Mouse (Mus musculus): Measurements from ENCODE around the gene H2al1a. TPM values are rescaled to one million over a fixed set of nuclear protein-coding genes. Genes with fewer than 3 reads are reported as not detected.
A peak's percentile ranks its signal among the peaks of the same experiment; 100 is the strongest.

Gene H2al1a
- polyA plus RNA-seq, 2 experiments = not detected

DNA sequence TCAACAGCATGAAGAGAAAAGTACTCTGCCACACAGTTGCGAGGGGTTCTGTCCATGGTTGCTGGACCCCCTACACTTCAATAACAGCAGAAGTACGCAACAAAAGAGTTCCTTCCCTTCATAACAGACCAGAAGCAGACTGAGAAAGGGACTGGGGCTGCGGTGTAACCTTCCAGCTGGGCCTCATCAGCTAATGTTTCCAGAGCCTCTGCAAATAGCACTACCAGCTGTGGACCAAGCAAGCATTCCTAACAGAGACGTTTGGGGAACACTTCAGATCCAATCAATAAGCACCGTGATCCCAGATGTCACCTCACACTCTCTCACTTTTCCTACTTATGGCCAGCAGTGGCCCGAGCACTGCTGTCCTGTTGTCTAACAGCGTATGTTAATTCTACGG lies 34.1 kb upstream of the H2al1a start:
- no peak overlapping the region for H3K4me3 ChIP-seq (replicated peaks; ENCODE audit: low read length)
- H3K36me3 ChIP-seq (ENCODE audit: control insufficient read depth, insufficient read depth, low read length) = no peaks in the 10 kb centered on the region
- peak; percentile 34 for DNase-seq (ENCODE audit: low spot score)
- no peaks in the 10 kb centered on the region for H3K27me3 ChIP-seq (ENCODE audit: control insufficient read depth, insufficient read depth, low read length)
- TF ChIP-seq POLR2A (IDR thresholded peaks at IDR 0.05; ENCODE audit: borderline replicate concordance, extremely low read depth, insufficient read depth, insufficient read length) = no peak
- H3K4me2 ChIP-seq (replicated peaks; ENCODE audit: low read depth, low read length, severe bottlenecking) = no peak overlapping the region
- no peak for ATAC-seq (ENCODE audit: low FRiP score, low read depth)
- H3K9ac ChIP-seq (ENCODE audit: low read depth, low read length, severe bottlenecking) = no peak overlapping the region
- no peaks in the 10 kb centered on the region for H3K9me3 ChIP-seq (ENCODE audit: control insufficient read depth, low read length)
- WGBS = 55% methylated on average over 8 of the region's 8 CpGs
- H3K4me1 ChIP-seq (ENCODE audit: control insufficient read depth, insufficient read depth, low read length) = peaks cover 5% of the 10 kb centered on the region; the same call in 1 of the 2 replicates
- no peak overlapping the region for H3K27ac ChIP-seq (replicated peaks; ENCODE audit: low read depth, low read length)

DNA sequence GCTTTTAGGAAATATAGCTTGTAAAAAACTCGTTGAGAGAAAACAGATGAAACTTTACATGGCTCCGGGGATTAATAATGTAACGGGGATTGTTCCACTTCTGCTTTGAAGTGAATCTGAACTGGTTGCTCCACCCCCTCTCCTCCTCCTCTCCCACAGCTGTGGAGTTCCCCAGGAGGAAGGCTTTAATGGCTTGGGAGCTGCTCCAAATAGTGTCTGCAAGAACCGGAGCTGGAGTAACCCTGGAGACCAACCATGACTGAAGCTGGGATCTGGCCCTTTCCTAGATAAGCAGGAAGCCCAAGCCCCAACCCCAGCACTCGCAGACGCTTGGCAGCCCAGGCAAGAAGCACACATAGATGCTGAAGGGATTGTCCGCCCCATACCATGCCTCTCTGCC lies 31.3 kb upstream of the H2al1a start:
- Histone ChIP-seq H3K4me3 (replicated peaks; ENCODE audit: low read length) (no peak overlapping the region), H3K4me1 (ENCODE audit: control insufficient read depth, insufficient read depth, low read length) (peaks cover 5% of the 10 kb centered on the region; the same call in 1 of the 2 replicates), H3K9me3 (ENCODE audit: control insufficient read depth, low read length) (no peaks in the 10 kb centered on the region), H3K36me3 (ENCODE audit: control insufficient read depth, insufficient read depth, low read length) (no peaks in the 10 kb centered on the region), H3K9ac (ENCODE audit: low read depth, low read length, severe bottlenecking) (no peak overlapping the region), H3K27me3 (ENCODE audit: control insufficient read depth, insufficient read depth, low read length) (no peaks in the 10 kb centered on the region), H3K27ac (replicated peaks; ENCODE audit: low read depth, low read length) (no peak overlapping the region), H3K4me2 (replicated peaks; ENCODE audit: low read depth, low read length, severe bottlenecking) (no peak overlapping the region)
- 29% methylated on average over 7 of the region's 7 CpGs for WGBS
- DNase-seq (ENCODE audit: low spot score) (peak; percentile 70), ATAC-seq (ENCODE audit: low FRiP score, low read depth) (peak; percentile 89)
- no peak for TF ChIP-seq POLR2A (IDR thresholded peaks at IDR 0.05; ENCODE audit: borderline replicate concordance, extremely low read depth, insufficient read depth, insufficient read length)

DNA sequence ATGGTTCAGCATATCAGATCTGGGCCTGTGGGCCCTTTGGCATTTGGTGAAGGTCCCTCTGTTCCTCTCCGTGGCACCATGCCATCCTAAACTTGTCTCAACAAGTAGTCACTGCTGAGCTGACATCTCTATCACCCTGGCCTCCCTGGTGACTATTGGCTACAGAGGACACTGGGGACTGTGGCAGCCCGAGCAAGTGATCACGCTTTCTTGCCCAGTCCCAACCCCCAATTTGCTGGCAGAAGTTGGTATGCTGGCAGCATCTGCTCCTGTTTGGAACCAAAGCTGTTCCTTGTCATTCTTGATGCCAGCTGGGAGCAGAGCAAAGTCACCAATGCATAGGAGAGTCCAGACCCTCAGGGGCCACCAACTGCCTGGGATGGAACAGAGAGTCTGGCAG lies 30.0 kb upstream of the H2al1a start:
- ATAC-seq (ENCODE audit: low FRiP score, low read depth) = no peak
- DNase-seq (ENCODE audit: low spot score) = no peak
- 92% methylated on average over 3 of the region's 3 CpGs for WGBS

DNA sequence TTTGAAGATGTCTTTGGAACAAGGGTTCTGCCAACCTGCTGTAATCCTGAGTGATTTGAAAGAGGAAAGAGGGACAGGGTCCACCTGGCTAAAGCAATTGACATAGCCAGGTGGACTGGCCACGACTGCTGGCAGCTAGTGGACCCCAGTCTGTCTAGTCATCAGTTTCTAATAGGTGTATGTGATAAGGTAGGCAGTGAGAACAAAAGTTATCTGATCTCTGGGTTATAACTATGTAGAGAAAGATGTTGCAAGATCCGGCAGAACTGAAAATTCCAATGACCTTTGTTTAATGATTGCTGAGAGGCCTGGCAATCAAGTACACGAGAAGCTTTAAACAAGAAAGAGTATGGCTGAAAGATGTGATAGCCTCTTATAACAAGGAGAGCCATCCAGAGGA lies 25.9 kb upstream of the H2al1a start:
- Histone ChIP-seq H3K4me1 (ENCODE audit: control insufficient read depth, insufficient read depth, low read length) (peaks cover under 1% of the 10 kb centered on the region; the same call in 1 of the 2 replicates), H3K27me3 (ENCODE audit: control insufficient read depth, insufficient read depth, low read length) (no peaks in the 10 kb centered on the region), H3K27ac (replicated peaks; ENCODE audit: low read depth, low read length) (no peak overlapping the region), H3K36me3 (ENCODE audit: control insufficient read depth, insufficient read depth, low read length) (no peaks in the 10 kb centered on the region), H3K9ac (ENCODE audit: low read depth, low read length, severe bottlenecking) (no peak overlapping the region), H3K9me3 (ENCODE audit: control insufficient read depth, low read length) (no peaks in the 10 kb centered on the region), H3K4me3 (replicated peaks; ENCODE audit: low read length) (no peak overlapping the region), H3K4me2 (replicated peaks; ENCODE audit: low read depth, low read length, severe bottlenecking) (no peak overlapping the region)
- ATAC-seq (ENCODE audit: low FRiP score, low read depth) (no peak), DNase-seq (ENCODE audit: low spot score) (no peak)
- WGBS = 86% methylated on average over 3 of the region's 3 CpGs
- TF ChIP-seq POLR2A (IDR thresholded peaks at IDR 0.05; ENCODE audit: borderline replicate concordance, extremely low read depth, insufficient read depth, insufficient read length) = no peak

More for the DNA sequence above, 30.0 kb upstream of the H2al1a start:
- Histone ChIP-seq H3K9ac (ENCODE audit: low read depth, low read length, severe bottlenecking) (no peak overlapping the region), H3K27ac (replicated peaks; ENCODE audit: low read depth, low read length) (no peak overlapping the region), H3K36me3 (ENCODE audit: control insufficient read depth, insufficient read depth, low read length) (no peaks in the 10 kb centered on the region), H3K9me3 (ENCODE audit: control insufficient read depth, low read length) (no peaks in the 10 kb centered on the region), H3K4me1 (ENCODE audit: control insufficient read depth, insufficient read depth, low read length) (peaks cover 5% of the 10 kb centered on the region; the same call in 1 of the 2 replicates), H3K4me3 (replicated peaks; ENCODE audit: low read length) (no peak overlapping the region), H3K4me2 (replicated peaks; ENCODE audit: low read depth, low read length, severe bottlenecking) (no peak overlapping the region), H3K27me3 (ENCODE audit: control insufficient read depth, insufficient read depth, low read length) (no peaks in the 10 kb centered on the region)
- no peak for TF ChIP-seq POLR2A (IDR thresholded peaks at IDR 0.05; ENCODE audit: borderline replicate concordance, extremely low read depth, insufficient read depth, insufficient read length)

DNA sequence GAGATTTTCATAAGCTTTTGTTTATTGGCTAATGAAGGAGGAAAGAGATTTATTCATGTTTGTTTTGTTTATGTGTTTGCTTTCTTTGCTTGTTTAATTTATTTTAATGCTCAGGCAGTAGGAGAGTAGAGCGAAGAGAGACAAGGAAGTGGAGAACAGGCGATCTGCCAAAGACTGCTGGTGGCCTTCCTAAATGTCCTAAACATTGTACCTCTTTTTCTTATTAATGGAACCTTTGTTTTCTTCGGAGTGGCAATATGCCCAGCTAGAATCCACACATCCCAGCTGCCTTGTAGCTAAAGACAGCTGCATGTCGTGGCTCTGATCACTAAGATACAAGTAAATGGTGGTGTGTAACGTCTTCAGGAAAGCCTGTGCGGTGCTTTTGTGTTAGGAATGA lies 22.0 kb upstream of the H2al1a start:
- Histone ChIP-seq H3K36me3 (ENCODE audit: control insufficient read depth, insufficient read depth, low read length) (no peaks in the 10 kb centered on the region), H3K4me2 (replicated peaks; ENCODE audit: low read depth, low read length, severe bottlenecking) (no peak overlapping the region), H3K27me3 (ENCODE audit: control insufficient read depth, insufficient read depth, low read length) (no peaks in the 10 kb centered on the region), H3K9me3 (ENCODE audit: control insufficient read depth, low read length) (no peaks in the 10 kb centered on the region), H3K9ac (ENCODE audit: low read depth, low read length, severe bottlenecking) (no peak overlapping the region), H3K27ac (replicated peaks; ENCODE audit: low read depth, low read length) (no peak overlapping the region), H3K4me3 (replicated peaks; ENCODE audit: low read length) (no peak overlapping the region), H3K4me1 (ENCODE audit: control insufficient read depth, insufficient read depth, low read length) (no peaks in the 10 kb centered on the region)
- no peak for DNase-seq (ENCODE audit: low spot score)
- TF ChIP-seq POLR2A (IDR thresholded peaks at IDR 0.05; ENCODE audit: borderline replicate concordance, extremely low read depth, insufficient read depth, insufficient read length) = no peak
- no peak for ATAC-seq (ENCODE audit: low FRiP score, low read depth)
- 73% methylated on average over 6 of the region's 6 CpGs for WGBS

DNA sequence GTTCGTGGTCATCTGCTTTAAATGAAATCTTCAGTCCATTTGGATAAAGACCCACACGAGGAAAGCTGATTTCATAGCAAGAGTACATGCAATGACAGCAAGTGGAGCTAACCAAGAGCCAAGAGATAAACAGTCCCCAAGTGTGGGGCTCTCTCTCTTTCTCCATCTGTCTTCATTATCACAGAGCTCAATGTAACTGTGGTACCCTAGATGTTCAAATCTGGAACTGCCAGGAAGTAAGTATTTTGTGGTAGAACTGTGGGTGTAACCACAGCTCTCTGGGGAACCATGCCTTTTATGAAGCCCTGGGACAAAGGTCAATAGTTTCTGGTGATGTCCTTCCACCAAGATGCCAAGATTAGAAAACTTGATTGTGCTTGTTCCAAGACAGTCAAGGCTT lies 18.3 kb upstream of the H2al1a start:
- H3K9ac ChIP-seq (ENCODE audit: low read depth, low read length, severe bottlenecking) = no peak overlapping the region
- no peak for DNase-seq (ENCODE audit: low spot score)
- ATAC-seq (ENCODE audit: low FRiP score, low read depth) = no peak
- no peak overlapping the region for H3K27ac ChIP-seq (replicated peaks; ENCODE audit: low read depth, low read length)
- no peak overlapping the region for H3K4me3 ChIP-seq (replicated peaks; ENCODE audit: low read length)
- 67% methylated on average over 2 of the region's 2 CpGs for WGBS
- H3K4me1 ChIP-seq (ENCODE audit: control insufficient read depth, insufficient read depth, low read length) = no peaks in the 10 kb centered on the region
- H3K36me3 ChIP-seq (ENCODE audit: control insufficient read depth, insufficient read depth, low read length) = no peaks in the 10 kb centered on the region
- no peaks in the 10 kb centered on the region for H3K9me3 ChIP-seq (ENCODE audit: control insufficient read depth, low read length)
- no peak for TF ChIP-seq POLR2A (IDR thresholded peaks at IDR 0.05; ENCODE audit: borderline replicate concordance, extremely low read depth, insufficient read depth, insufficient read length)
- no peaks in the 10 kb centered on the region for H3K27me3 ChIP-seq (ENCODE audit: control insufficient read depth, insufficient read depth, low read length)
- H3K4me2 ChIP-seq (replicated peaks; ENCODE audit: low read depth, low read length, severe bottlenecking) = no peak overlapping the region
